7 mouse cellular contexts compared by ENCODE assay signal in the genomic region with DNA sequence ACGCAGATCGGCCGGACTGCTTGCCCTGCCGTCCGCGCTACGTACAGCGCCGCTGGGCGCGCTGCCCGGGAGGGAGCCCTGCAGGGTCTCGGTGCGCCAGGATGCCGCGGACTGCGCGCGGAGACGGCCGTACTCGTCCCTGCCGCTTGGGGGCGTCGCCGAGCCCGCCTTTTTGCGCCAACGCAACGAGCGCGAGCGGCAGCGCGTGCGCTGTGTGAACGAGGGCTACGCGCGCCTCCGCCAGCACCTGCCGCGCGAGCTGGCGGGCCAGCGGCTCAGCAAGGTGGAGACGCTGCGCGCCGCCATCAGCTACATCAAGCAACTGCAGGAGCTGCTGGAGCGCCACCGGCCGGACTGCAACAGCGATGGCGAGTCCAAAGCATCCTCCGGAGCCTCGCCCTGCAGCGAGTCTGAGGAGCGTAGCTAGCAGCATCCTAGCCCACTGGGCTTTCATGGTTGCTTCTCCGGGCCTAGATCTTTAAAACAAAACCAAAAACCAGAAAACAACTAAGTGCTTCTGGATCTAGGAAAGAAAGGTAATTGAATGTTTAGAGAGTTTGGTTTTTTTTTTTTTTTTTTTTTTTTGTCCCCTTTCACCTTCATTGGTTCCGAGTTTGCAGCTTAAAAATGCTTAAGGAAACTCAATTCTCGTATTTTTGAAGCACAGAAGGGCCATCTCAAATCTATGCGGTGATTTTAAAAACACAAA. TPM values are rescaled to one million over a fixed set of nuclear protein-coding genes. Genes with fewer than 3 reads are reported as not detected.
DNase-seq lines count a peak whose midpoint lies in the region; ATAC-seq and TF ChIP-seq lines count a peak whose summit lies in the region.

No protein-coding gene starts in this region.

- H3K9me3 ChIP-seq in kidney, embryonic 16.5 days (ENCODE audit: low read length), result no peaks in the 10 kb centered on the region
- H3K9me3 ChIP-seq in limb, embryonic 15.5 days, result no peaks in the 10 kb centered on the region
- no peaks in the 10 kb centered on the region for H3K9me3 ChIP-seq in midbrain, postnatal 0 days (ENCODE audit: low read length)

- peak overlapping the region; percentile 73 for H3K4me2 ChIP-seq in kidney, embryonic 16.5 days (replicated peaks; ENCODE audit: low read depth, low read length)
- H3K4me2 ChIP-seq in limb, embryonic 15.5 days, result peak overlapping the region; percentile 99
- H3K4me2 ChIP-seq in midbrain, postnatal 0 days (ENCODE audit: low read depth, low read length, poor library complexity, severe bottlenecking), result peak overlapping the region; percentile 88

- H3K36me3 ChIP-seq in kidney, embryonic 16.5 days (ENCODE audit: insufficient read depth, low read length), result no peaks in the 10 kb centered on the region
- no peaks in the 10 kb centered on the region for H3K36me3 ChIP-seq in limb, embryonic 15.5 days
- no peaks in the 10 kb centered on the region for H3K36me3 ChIP-seq in midbrain, postnatal 0 days (ENCODE audit: insufficient read depth, low read length)

- H3K27me3 ChIP-seq in kidney, embryonic 16.5 days (ENCODE audit: insufficient read depth, low read length), result peaks cover 21% of the 10 kb centered on the region; the same call in 1 of the 2 replicates
- peaks cover 23% of the 10 kb centered on the region for H3K27me3 ChIP-seq in limb, embryonic 15.5 days
- H3K27me3 ChIP-seq in midbrain, postnatal 0 days (ENCODE audit: insufficient read depth, low read length), result no peaks in the 10 kb centered on the region

- peak; percentile 52; the same call in 1 of the 2 replicates for TF ChIP-seq POLR2A in cortical plate, adult 2 months (IDR thresholded peaks at IDR 0.05; ENCODE audit: extremely low read depth, insufficient read depth, low read length)

- 1% methylated on average over 63 of the region's 63 CpGs for WGBS in kidney, embryonic 16.5 days
- 1% methylated on average over 63 of the region's 63 CpGs for WGBS in limb, embryonic 15.5 days
- 1% methylated on average over 62 of the region's 63 CpGs for WGBS in midbrain, postnatal 0 days

- no peak overlapping the region for H3K27ac ChIP-seq in cortical plate, adult 2 months (ENCODE audit: insufficient read depth, low read length)
- 0 out of 2 replicates have a peak overlapping the region, but pooled peaks have one; percentile 27 for H3K27ac ChIP-seq in kidney, embryonic 16.5 days (ENCODE audit: low read length)
- H3K27ac ChIP-seq in limb, embryonic 15.5 days, result peak overlapping the region; percentile 47
- no peak overlapping the region for H3K27ac ChIP-seq in midbrain, postnatal 0 days (ENCODE audit: low read depth, low read length)

- DNase-seq in adrenal gland, postnatal 10 days, result peak; percentile 73
- peak; percentile 19 to 21 for DNase-seq in gastrocnemius, postnatal 4 days (ENCODE audit: low spot score in 2 of 2)
- DNase-seq in midbrain, postnatal 0 days (ENCODE audit: low spot score), result peak; percentile 91
- DNase-seq in spleen, postnatal 36 days (ENCODE audit: low spot score in 2 of 2), result peak; percentile 66 to 69

- peak overlapping the region; percentile 39 for H3K4me3 ChIP-seq in cortical plate, adult 2 months (ENCODE audit: insufficient read depth, low read length)
- H3K4me3 ChIP-seq in kidney, embryonic 16.5 days (ENCODE audit: low read length), result peak overlapping the region; percentile 52
- H3K4me3 ChIP-seq in limb, embryonic 15.5 days, result peak overlapping the region; percentile 55
- H3K4me3 ChIP-seq in midbrain, postnatal 0 days (ENCODE audit: low read depth, low read length), result peak overlapping the region; percentile 55

- peak; percentile 91 for ATAC-seq in kidney, embryonic 16.5 days (ENCODE audit: low FRiP score, low TSS enrichment)
- ATAC-seq in limb, embryonic 15.5 days (ENCODE audit: insufficient number of reproducible peaks, low FRiP score, low TSS enrichment, low read depth), result no peak
- peak; percentile 88 for ATAC-seq in midbrain, postnatal 0 days (ENCODE audit: low FRiP score)

- H3K9ac ChIP-seq in kidney, embryonic 16.5 days (replicated peaks; ENCODE audit: low read length), result peak overlapping the region; percentile 56
- H3K9ac ChIP-seq in limb, embryonic 15.5 days, result peak overlapping the region; percentile 14; the same call in 1 of the 2 replicates
- peak overlapping the region; percentile 61 for H3K9ac ChIP-seq in midbrain, postnatal 0 days (replicated peaks; ENCODE audit: low read length, poor library complexity, severe bottlenecking)

- peak; percentile 18; the same call in 1 of the 2 replicates for TF ChIP-seq CTCF in cortical plate, adult 2 months (IDR thresholded peaks at IDR 0.05; ENCODE audit: extremely low read depth, insufficient read depth, low read length)
- peak; percentile 71 for TF ChIP-seq CTCF in midbrain, postnatal 0 days (IDR thresholded peaks at IDR 0.05)

- peaks cover 4% of the 10 kb centered on the region for H3K4me1 ChIP-seq in cortical plate, adult 2 months (ENCODE audit: control insufficient read depth, insufficient read depth, low read length)
- H3K4me1 ChIP-seq in kidney, embryonic 16.5 days (ENCODE audit: insufficient read depth, low read length), result peaks cover 7% of the 10 kb centered on the region
- H3K4me1 ChIP-seq in limb, embryonic 15.5 days, result peaks cover 14% of the 10 kb centered on the region
- H3K4me1 ChIP-seq in midbrain, postnatal 0 days (ENCODE audit: insufficient read depth, low read length), result peaks cover 9% of the 10 kb centered on the region; the same call in 1 of the 2 replicates

RNA-seq across cellular contexts. Expression of a gene that starts 1.2 kb away (rescaled TPM):
- total RNA-seq in adrenal gland, postnatal 10 days (2021), result under 1 TPM in 1 of 2 experiments, not detected in 1; 0.15 TPM
- polyA plus RNA-seq in cortical plate, adult 2 months (2012; rRNA removed), result 0.29 and 0.53 TPM in 2 replicates
- not detected for total RNA-seq in gastrocnemius, postnatal 4 days (2021)
- 0.75 and 1.1 TPM in 2 replicates for polyA plus RNA-seq in kidney, embryonic 16.5 days (2015; fragmentation: Nextera tagmentation; extraction: Ambion mirVana)
- 1.4 and 1.6 TPM in 2 replicates for polyA plus RNA-seq in limb, embryonic 15.5 days (2015; fragmentation: Nextera tagmentation; extraction: Ambion mirVana)
- total RNA-seq in midbrain, postnatal 0 days (2014; rRNA removed), result 0.44 and 0.85 TPM in 2 replicates
- polyA plus RNA-seq in midbrain, postnatal 0 days (2015; fragmentation: Nextera tagmentation; extraction: Ambion mirVana), result 0.50 and 0.70 TPM in 2 replicates

RNA-seq across cellular contexts. Expression of a gene that starts 11.7 kb away (rescaled TPM):
- 10 to 100 TPM; 14.4 to 14.6 TPM for total RNA-seq in adrenal gland, postnatal 10 days (2021)
- polyA plus RNA-seq in cortical plate, adult 2 months (2012; rRNA removed), result 26.6 and 29.5 TPM in 2 replicates
- 10 to 100 TPM; 17.0 to 19.9 TPM for total RNA-seq in gastrocnemius, postnatal 4 days (2021)
- polyA plus RNA-seq in kidney, embryonic 16.5 days (2015; fragmentation: Nextera tagmentation; extraction: Ambion mirVana), result 14.3 and 15.0 TPM in 2 replicates
- 11.8 and 15.3 TPM in 2 replicates for polyA plus RNA-seq in limb, embryonic 15.5 days (2015; fragmentation: Nextera tagmentation; extraction: Ambion mirVana)
- total RNA-seq in midbrain, postnatal 0 days (2014; rRNA removed), result 65.8 and 71.4 TPM in 2 replicates
- polyA plus RNA-seq in midbrain, postnatal 0 days (2015; fragmentation: Nextera tagmentation; extraction: Ambion mirVana), result 13.0 and 14.9 TPM in 2 replicates

RNA-seq across cellular contexts. Expression of a gene that starts 29.0 kb away (rescaled TPM):
- 100 to 1,000 TPM; 114 to 123 TPM for total RNA-seq in adrenal gland, postnatal 10 days (2021)
- 113 and 115 TPM in 2 replicates for polyA plus RNA-seq in cortical plate, adult 2 months (2012; rRNA removed)
- 10 to 100 TPM; 85.8 to 93.1 TPM for total RNA-seq in gastrocnemius, postnatal 4 days (2021)
- 196 and 197 TPM in 2 replicates for polyA plus RNA-seq in kidney, embryonic 16.5 days (2015; fragmentation: Nextera tagmentation; extraction: Ambion mirVana)
- 183 and 187 TPM in 2 replicates for polyA plus RNA-seq in limb, embryonic 15.5 days (2015; fragmentation: Nextera tagmentation; extraction: Ambion mirVana)
- 103 and 110 TPM in 2 replicates for total RNA-seq in midbrain, postnatal 0 days (2014; rRNA removed)
- polyA plus RNA-seq in midbrain, postnatal 0 days (2015; fragmentation: Nextera tagmentation; extraction: Ambion mirVana), result 163 and 164 TPM in 2 replicates

Comparison
In these comparisons a context has a peak if more than half of its experiments do, and no peak if none do; other contexts are left out.
1. DNase-seq: peak in every context shown above with its lines; median percentile 91 in midbrain, postnatal 0 days; 73 in adrenal gland, postnatal 10 days; 68 in spleen, postnatal 36 days; 20 in gastrocnemius, postnatal 4 days.
2. H3K27ac ChIP-seq: peak in kidney, embryonic 16.5 days (single experiment) and limb, embryonic 15.5 days (single experiment); none in cortical plate, adult 2 months (single experiment) and midbrain, postnatal 0 days (single experiment).
3. Peak in every context shown above with its lines, with median percentiles within 50 percentile points of each other: H3K4me3 ChIP-seq, H3K4me2 ChIP-seq and H3K9ac ChIP-seq.